Mouse (Mus musculus) spleen, embryonic (tissue): ENCODE measurements around the gene Gm14692.
"Not testable (repeated sequence)": the region's sequence is repeated elsewhere in the genome, so short reads cannot be mapped to it uniquely, and the experiment has no call there.

Experiments
- CTCF ChIA-PET: fragments of 350-600 bp; sonication (Branson Sonifier 250); formaldehyde crosslinking; loops from one replicate; lab custom pipeline; 2022; lab: Charles Lee

The Gm14692 gene

GRCm38 (mm10) chrX:67695398-67695797 lies at the start of gene Gm14692:
Gm14692 (plus strand) TSS chrX:67695698.
- CTCF ChIA-PET, result not testable (repeated sequence)

- CTCF ChIA-PET, result not testable (repeated sequence)
Measured at GRCm38 (mm10) chrX:67693462-67693861, 2.0 kb upstream of the Gm14692 start, which contains the start of gene Gm1140. Gm1140 (minus strand) TSS chrX:67693562.
